Mouse (Mus musculus): ENCODE data around the gene Csad. TPM values are rescaled to one million over a fixed set of nuclear protein-coding genes. Genes with fewer than 3 reads are reported as not detected.

Gene Csad
- polyA plus RNA-seq, 1 experiment = 21.1 TPM

DNA sequence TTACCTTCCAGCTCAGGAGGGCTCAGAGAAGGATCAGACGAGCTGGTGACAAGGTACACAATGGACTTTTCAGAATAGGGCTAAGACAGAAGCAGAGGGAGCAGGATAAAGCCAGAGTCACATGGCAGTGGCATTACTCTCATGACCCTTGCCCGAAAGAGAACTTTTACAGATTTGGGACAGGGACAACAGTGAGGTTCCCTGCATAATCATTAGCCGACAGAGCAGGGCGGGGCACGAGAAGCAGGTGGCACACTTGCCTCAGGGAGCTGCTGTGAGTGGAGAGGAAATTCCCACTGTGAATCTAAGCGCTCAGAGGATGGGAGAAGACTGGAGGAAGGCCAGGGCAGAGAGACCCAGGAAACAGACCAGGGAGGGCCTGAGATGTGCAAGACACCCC is 15.6 kb downstream of the Csad start:
- H3K4me1 ChIP-seq (ENCODE audit: control insufficient read depth, insufficient read depth, insufficient read length, low read length) = peaks cover 10% of the 10 kb centered on the region
- 22% methylated on average over 6 of the region's 6 CpGs for WGBS
- H3K27ac ChIP-seq (ENCODE audit: insufficient read depth, low read depth, low read length) = no peak overlapping the region
- TF ChIP-seq POLR2A (IDR thresholded peaks at IDR 0.05; ENCODE audit: low read depth, low read length) (no peak), CTCF (IDR thresholded peaks at IDR 0.05; ENCODE audit: extremely low read depth, insufficient read length, insufficient replicate concordance, low read depth, low read length) (no peak)
- H3K27me3 ChIP-seq (ENCODE audit: control insufficient read depth, insufficient read depth, low read length) = no peaks in the 10 kb centered on the region
- H3K4me3 ChIP-seq (ENCODE audit: low read depth, low read length) = peak overlapping the region; percentile 2
- H3K36me3 ChIP-seq (ENCODE audit: control insufficient read depth, insufficient read depth, low read length) = no peaks in the 10 kb centered on the region; the same call in 1 of the 2 replicates

DNA sequence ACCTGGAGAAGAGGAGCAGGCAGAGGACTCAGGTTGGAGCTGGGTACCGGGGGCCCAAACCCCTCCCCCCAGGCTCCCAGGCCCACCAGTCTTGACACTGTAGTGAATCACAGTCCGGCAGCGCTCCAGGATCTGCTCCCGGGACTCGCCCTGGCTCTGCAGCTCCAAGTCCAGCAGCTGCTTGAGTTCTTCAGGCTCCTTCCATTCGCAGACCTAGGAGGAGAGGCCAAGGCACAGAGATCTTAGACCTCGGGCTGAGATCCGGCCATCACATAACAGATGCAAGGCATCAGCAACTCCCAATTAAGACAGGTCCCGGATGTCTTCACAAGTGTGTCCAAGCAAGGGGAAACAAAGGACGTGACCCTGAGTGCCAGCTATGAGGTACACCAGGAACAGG is 16.4 kb downstream of the Csad start:
- peaks cover 10% of the 10 kb centered on the region for H3K4me1 ChIP-seq (ENCODE audit: control insufficient read depth, insufficient read depth, insufficient read length, low read length)
- H3K36me3 ChIP-seq (ENCODE audit: control insufficient read depth, insufficient read depth, low read length) = no peaks in the 10 kb centered on the region; the same call in 1 of the 2 replicates
- no peaks in the 10 kb centered on the region for H3K27me3 ChIP-seq (ENCODE audit: control insufficient read depth, insufficient read depth, low read length)
- TF ChIP-seq POLR2A (IDR thresholded peaks at IDR 0.05; ENCODE audit: low read depth, low read length) = no peak
- no peak for TF ChIP-seq CTCF (IDR thresholded peaks at IDR 0.05; ENCODE audit: extremely low read depth, insufficient read length, insufficient replicate concordance, low read depth, low read length)
- H3K27ac ChIP-seq (ENCODE audit: insufficient read depth, low read depth, low read length) = no peak overlapping the region
- 44% methylated on average over 10 of the region's 10 CpGs for WGBS
- no peak overlapping the region for H3K4me3 ChIP-seq (ENCODE audit: low read depth, low read length)

DNA sequence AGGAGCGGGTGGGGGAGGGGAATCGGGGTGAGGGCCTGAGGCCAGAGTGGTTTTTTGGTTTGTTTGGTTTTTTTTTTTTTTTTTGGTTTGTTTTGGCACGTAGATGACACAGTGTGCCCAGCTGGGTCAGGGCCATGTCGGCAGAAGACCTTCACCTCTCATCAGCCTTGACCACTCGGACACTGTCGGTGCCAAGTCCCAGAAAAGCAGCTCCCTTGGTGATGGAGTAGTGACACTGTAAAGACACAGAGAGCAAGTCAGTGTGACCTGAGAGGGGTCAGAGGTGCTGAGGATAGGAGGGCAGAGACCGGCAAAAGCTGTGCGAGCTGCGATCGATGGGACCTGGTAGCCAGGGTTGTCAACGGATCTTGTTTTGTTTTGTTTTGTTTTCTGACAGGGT is 18.3 kb downstream of the Csad start:
- Histone ChIP-seq H3K27me3 (ENCODE audit: control insufficient read depth, insufficient read depth, low read length) (no peaks in the 10 kb centered on the region), H3K4me1 (ENCODE audit: control insufficient read depth, insufficient read depth, insufficient read length, low read length) (peaks cover 7% of the 10 kb centered on the region; the same call in 1 of the 2 replicates), H3K4me3 (ENCODE audit: low read depth, low read length) (no peak overlapping the region), H3K27ac (ENCODE audit: insufficient read depth, low read depth, low read length) (no peak overlapping the region), H3K36me3 (ENCODE audit: control insufficient read depth, insufficient read depth, low read length) (no peaks in the 10 kb centered on the region; the same call in 1 of the 2 replicates)
- TF ChIP-seq CTCF (IDR thresholded peaks at IDR 0.05; ENCODE audit: extremely low read depth, insufficient read length, insufficient replicate concordance, low read depth, low read length) (no peak), POLR2A (IDR thresholded peaks at IDR 0.05; ENCODE audit: low read depth, low read length) (no peak)
- WGBS = 89% methylated on average over 11 of the region's 11 CpGs

DNA sequence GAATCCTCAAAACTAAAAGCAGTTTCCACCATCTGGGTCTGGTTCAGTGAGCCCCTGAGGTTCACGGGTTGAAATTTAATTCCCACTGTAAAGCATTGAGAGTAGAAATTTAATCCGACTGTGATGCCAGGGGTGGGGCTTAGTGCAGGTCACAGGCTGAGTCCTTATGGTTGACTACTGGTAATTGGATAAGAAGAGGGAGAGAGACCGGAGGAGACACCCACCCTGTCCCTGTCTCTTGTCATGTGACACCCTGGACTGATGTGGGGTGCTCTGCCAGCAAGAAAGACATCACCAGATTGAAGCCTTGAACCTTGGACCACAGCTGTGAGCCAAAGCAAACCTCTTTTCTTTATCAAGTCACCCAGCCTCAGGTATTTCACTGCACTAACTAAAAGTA is 21.4 kb downstream of the Csad start:
- TF ChIP-seq CTCF (IDR thresholded peaks at IDR 0.05; ENCODE audit: extremely low read depth, insufficient read length, insufficient replicate concordance, low read depth, low read length) (no peak), POLR2A (IDR thresholded peaks at IDR 0.05; ENCODE audit: low read depth, low read length) (no peak)
- Histone ChIP-seq H3K4me1 (ENCODE audit: control insufficient read depth, insufficient read depth, insufficient read length, low read length) (peaks cover 3% of the 10 kb centered on the region; the same call in 1 of the 2 replicates), H3K27me3 (ENCODE audit: control insufficient read depth, insufficient read depth, low read length) (no peaks in the 10 kb centered on the region), H3K27ac (ENCODE audit: insufficient read depth, low read depth, low read length) (no peak overlapping the region), H3K36me3 (ENCODE audit: control insufficient read depth, insufficient read depth, low read length) (no peaks in the 10 kb centered on the region; the same call in 1 of the 2 replicates), H3K4me3 (ENCODE audit: low read depth, low read length) (no peak overlapping the region)
- WGBS = 81% methylated on average over 3 of the region's 3 CpGs

DNA sequence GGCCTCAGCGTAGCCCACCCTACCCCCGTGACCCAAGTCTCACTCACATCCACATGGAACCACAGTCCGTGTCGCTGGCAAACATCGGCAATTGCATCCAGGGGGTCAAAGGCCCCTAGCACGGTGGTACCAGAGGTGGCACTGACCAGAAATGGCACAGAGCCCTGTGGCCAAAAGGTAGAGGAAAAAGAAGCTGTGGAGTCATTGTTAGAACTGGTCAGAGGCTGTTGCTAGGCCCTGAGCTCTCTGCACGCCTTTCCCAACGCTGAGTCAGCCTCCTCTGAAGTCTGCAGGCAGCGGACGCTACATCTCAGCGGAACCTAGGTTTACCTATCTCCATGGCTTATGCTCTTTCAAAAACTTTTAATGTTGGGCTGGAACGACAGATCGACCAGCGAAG is 24.6 kb downstream of the Csad start:
- no peak overlapping the region for H3K4me3 ChIP-seq (ENCODE audit: low read depth, low read length)
- peaks cover 6% of the 10 kb centered on the region; the same call in 1 of the 2 replicates for H3K4me1 ChIP-seq (ENCODE audit: control insufficient read depth, insufficient read depth, insufficient read length, low read length)
- 91% methylated on average over 14 of the region's 14 CpGs for WGBS
- no peaks in the 10 kb centered on the region for H3K36me3 ChIP-seq (ENCODE audit: control insufficient read depth, insufficient read depth, low read length)
- TF ChIP-seq CTCF (IDR thresholded peaks at IDR 0.05; ENCODE audit: extremely low read depth, insufficient read length, insufficient replicate concordance, low read depth, low read length) (no peak), POLR2A (IDR thresholded peaks at IDR 0.05; ENCODE audit: low read depth, low read length) (no peak)
- no peaks in the 10 kb centered on the region for H3K27me3 ChIP-seq (ENCODE audit: control insufficient read depth, insufficient read depth, low read length)
- H3K27ac ChIP-seq (ENCODE audit: insufficient read depth, low read depth, low read length) = no peak overlapping the region

DNA sequence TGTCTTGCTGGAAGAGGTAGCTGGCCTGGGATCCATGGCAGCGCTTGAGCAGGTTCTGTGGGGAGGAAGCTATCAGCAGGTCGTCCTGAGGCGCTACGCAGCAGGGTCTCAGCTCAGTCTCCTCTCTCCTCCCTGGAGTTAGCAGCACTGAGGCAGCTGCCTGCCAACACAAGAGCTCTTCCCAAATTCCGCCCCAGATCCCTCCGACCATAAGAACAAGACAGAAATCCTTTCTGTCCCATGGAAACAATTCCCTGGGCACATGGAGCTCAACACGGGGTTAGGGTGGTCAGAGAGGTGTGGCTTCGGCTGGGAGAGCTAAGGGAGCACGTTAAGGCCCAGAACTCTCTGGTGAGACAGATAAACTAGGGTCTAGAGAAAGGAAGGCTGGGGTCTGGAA is 25.4 kb downstream of the Csad start:
- WGBS = 91% methylated on average over 9 of the region's 9 CpGs
- no peak for TF ChIP-seq CTCF (IDR thresholded peaks at IDR 0.05; ENCODE audit: extremely low read depth, insufficient read length, insufficient replicate concordance, low read depth, low read length)
- Histone ChIP-seq H3K4me1 (ENCODE audit: control insufficient read depth, insufficient read depth, insufficient read length, low read length) (peaks cover 6% of the 10 kb centered on the region; the same call in 1 of the 2 replicates), H3K36me3 (ENCODE audit: control insufficient read depth, insufficient read depth, low read length) (no peaks in the 10 kb centered on the region), H3K4me3 (ENCODE audit: low read depth, low read length) (no peak overlapping the region), H3K27me3 (ENCODE audit: control insufficient read depth, insufficient read depth, low read length) (no peaks in the 10 kb centered on the region), H3K27ac (ENCODE audit: insufficient read depth, low read depth, low read length) (no peak overlapping the region)

DNA sequence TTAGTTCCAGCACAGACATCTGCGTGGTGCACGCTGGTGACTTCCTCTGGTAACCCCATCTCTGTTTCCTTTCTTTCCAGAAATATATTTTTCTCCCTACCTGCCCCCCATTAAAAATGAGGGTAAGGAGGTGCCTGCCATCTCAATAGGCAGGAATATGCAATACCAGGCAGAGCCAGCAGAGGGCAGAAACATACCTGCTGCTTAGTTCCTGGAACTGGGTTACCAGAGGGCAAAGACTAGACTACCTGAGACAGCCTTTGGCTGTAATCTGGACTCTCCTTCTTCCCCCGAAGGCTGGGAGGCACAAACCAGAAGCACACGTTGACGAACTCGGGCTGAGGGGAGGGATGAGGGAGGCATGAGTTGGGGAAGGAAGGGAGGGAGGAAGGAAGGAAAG is 26.2 kb downstream of the Csad start:
- Histone ChIP-seq H3K27ac (ENCODE audit: insufficient read depth, low read depth, low read length) (no peak overlapping the region), H3K27me3 (ENCODE audit: control insufficient read depth, insufficient read depth, low read length) (no peaks in the 10 kb centered on the region), H3K4me3 (ENCODE audit: low read depth, low read length) (no peak overlapping the region), H3K36me3 (ENCODE audit: control insufficient read depth, insufficient read depth, low read length) (no peaks in the 10 kb centered on the region), H3K4me1 (ENCODE audit: control insufficient read depth, insufficient read depth, insufficient read length, low read length) (peaks cover 6% of the 10 kb centered on the region; the same call in 1 of the 2 replicates)
- TF ChIP-seq POLR2A (IDR thresholded peaks at IDR 0.05; ENCODE audit: low read depth, low read length) (no peak), CTCF (IDR thresholded peaks at IDR 0.05; ENCODE audit: extremely low read depth, insufficient read length, insufficient replicate concordance, low read depth, low read length) (peak; percentile 77; the same call in 1 of the 2 replicates)
- WGBS = 15% methylated on average over 6 of the region's 6 CpGs

Data from small intestine, adult 2 months (tissue).